Mouse (Mus musculus) hindbrain, embryonic 11.5 days (tissue): Measurements from ENCODE around the gene Cecr2. TPM values are rescaled to one million over a fixed set of nuclear protein-coding genes. Genes with fewer than 3 reads are reported as not detected.

Experiments
- ATAC-seq: fragments of 200-750 bp; cut with Nextera tagmentation; 2 replicates; pipeline ENCODE4 v1.8.0; 2017; ENCODE audit warnings: mild to moderate bottlenecking, moderate TSS enrichment, moderate library complexity; ENCODE audit not compliant: low FRiP score
- DNase-seq: peaks from one replicate; pipeline ENCODE4 v3.0.0-alpha.2; 2015; ENCODE audit warnings: low spot score
- H3K27ac ChIP-seq: fragments of 300-500 bp; sonication (generic); 2 replicates; pipeline ENCODE4 v1.5.1; 2014; ENCODE audit warnings: mild to moderate bottlenecking, low read depth, low read length
- H3K27me3 ChIP-seq: fragments of 300-500 bp; sonication (generic); 2 replicates; pipeline ENCODE4 v1.6.1; 2014; ENCODE audit warnings: mild to moderate bottlenecking, low read length, moderate library complexity, mixed read lengths; ENCODE audit not compliant: control insufficient read depth, insufficient read depth
- H3K36me3 ChIP-seq: fragments of 300-500 bp; sonication (generic); 2 replicates; pipeline ENCODE4 v1.6.1; 2014; ENCODE audit warnings: mild to moderate bottlenecking, low read length, moderate library complexity, mixed read lengths; ENCODE audit not compliant: control insufficient read depth, insufficient read depth
- H3K4me1 ChIP-seq: fragments of 300-500 bp; sonication (generic); replicated peaks from 2 replicates; pipeline ENCODE4 v1.6.1; 2014; ENCODE audit warnings: low read length, mixed read lengths; ENCODE audit not compliant: control insufficient read depth, insufficient read depth
- H3K4me2 ChIP-seq: fragments of 300-500 bp; sonication (generic); replicated peaks from 2 replicates; pipeline ENCODE4 v1.6.1; 2014; ENCODE audit warnings: mild to moderate bottlenecking, low read depth, low read length
- H3K4me3 ChIP-seq: fragments of 300-500 bp; sonication (generic); 2 replicates; pipeline ENCODE4 v1.5.1; 2014; ENCODE audit warnings: low read depth, low read length
- H3K9ac ChIP-seq: fragments of 300-500 bp; sonication (generic); 2 replicates; pipeline ENCODE4 v1.6.1; 2014; ENCODE audit warnings: low read depth, low read length
- H3K9me3 ChIP-seq: fragments of 300-500 bp; sonication (generic); 2 replicates; pipeline ENCODE4 v1.6.1; 2016; ENCODE audit warnings: low read length; ENCODE audit not compliant: control insufficient read depth
- WGBS: fragments of 180-500 bp; shearing (Covaris S2); extraction: QIAGEN DNeasy Blood & Tissue Kit; methylation state at CpG from one replicate; pipeline ENCODE4 v1.1.7; 2014; 5-methylcytosine and 5-hydroxymethylcytosine counted together
- polyA plus RNA-seq: library from polyadenylated mRNA; unstranded; fragments of >200 nt; fragmentation: Nextera tagmentation; extraction: Ambion mirVana; gene quantifications from 2 replicates; pipeline ENCODE4 v1.2.1, GENCODE M21; 2014

Gene Cecr2
- 18.8 and 27.7 TPM in 2 replicates for polyA plus RNA-seq

DNA sequence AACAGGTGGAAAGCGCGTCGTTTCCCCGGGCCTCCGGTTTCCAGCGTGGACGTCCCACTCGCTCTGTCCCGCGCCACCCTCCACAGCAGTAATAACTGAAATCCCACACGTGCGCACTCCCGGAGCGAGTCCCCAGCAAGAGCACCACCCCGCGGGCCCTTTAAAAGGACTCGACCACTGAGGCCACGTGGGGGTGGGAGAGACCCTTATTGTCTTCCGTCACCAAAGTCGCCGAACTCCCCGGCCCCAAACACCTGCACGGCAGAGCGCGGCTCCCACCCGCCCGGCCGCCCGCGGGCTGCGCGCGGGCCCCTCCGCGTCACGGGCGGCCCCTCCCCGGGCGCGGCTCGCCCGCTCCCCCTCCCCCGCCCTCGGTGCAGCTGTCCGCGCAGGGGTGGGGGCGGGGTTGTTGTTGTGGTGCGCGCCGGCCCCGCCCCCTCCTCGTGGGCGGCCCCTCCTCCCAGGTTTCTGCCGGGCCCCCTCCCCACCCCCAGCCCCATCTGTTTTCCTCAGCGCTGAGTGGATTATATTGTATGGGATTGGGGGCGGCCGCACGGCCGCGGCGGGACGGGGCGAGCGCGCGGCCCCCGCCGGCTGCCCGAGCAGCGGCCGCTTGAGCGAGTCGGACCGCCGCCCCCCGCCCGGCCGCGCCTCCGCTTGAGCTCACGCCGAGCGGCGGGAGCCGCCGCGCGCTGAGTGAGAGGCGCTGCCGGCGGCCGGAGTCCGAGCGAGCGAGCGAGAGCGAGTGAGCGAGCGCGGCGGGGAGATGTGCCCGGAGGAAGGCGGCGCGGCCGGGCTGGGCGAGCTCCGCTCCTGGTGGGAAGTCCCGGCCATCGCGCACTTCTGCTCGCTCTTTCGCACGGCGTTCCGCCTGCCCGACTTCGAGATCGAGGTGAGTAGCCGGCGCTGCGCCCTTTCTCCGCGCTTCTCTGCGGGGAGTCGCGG lies at the start of gene Cecr2:
Gene Cecr2 (plus strand): TSS at position 554 of the 945 bp plus-strand sequence.
- Histone ChIP-seq H3K27me3 (no peaks in the 10 kb centered on the region), H3K36me3 (no peaks in the 10 kb centered on the region), H3K9me3 (no peaks in the 10 kb centered on the region), H3K27ac (peak within 1 kb of the TSS; percentile 100), H3K4me2 (peak within 1 kb of the TSS; percentile 74), H3K9ac (peak within 1 kb of the TSS; percentile 98), H3K4me1 (no peaks in the 10 kb centered on the region), H3K4me3 (peak within 1 kb of the TSS; percentile 90)
- ATAC-seq (peak; percentile 91), DNase-seq (peak; percentile 91)
- under 1% methylated on average over 49 of the region's 127 CpGs for WGBS

DNA sequence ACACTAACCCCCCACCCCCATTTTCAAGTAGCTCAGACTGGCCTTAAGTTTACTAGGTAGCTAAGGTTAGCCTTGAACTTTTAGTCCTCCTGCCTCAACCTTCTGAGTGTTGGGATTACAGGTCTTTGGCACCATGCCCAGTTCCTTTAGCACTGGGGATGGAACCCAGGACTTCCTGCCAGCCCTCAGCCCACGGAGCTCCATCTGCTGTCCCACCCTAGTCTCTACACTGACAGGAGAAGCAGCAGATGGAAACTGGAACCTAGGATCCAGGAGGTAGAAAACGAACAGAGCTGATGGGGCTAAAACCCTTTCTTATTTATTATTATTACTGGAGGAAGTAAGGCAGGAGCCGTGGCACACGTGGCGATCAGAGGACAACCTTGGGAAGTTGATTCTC lies 48.6 kb upstream of the Cecr2 start:
- no peaks in the 10 kb centered on the region for H3K9me3 ChIP-seq
- H3K27me3 ChIP-seq = no peaks in the 10 kb centered on the region
- H3K4me1 ChIP-seq = no peaks in the 10 kb centered on the region
- H3K9ac ChIP-seq = no peak overlapping the region
- H3K36me3 ChIP-seq = no peaks in the 10 kb centered on the region
- ATAC-seq (no peak), DNase-seq (no peak)
- no peak overlapping the region for H3K4me2 ChIP-seq
- H3K27ac ChIP-seq = no peak overlapping the region
- WGBS = 78% methylated on average over 5 of the region's 5 CpGs
- no peak overlapping the region for H3K4me3 ChIP-seq

DNA sequence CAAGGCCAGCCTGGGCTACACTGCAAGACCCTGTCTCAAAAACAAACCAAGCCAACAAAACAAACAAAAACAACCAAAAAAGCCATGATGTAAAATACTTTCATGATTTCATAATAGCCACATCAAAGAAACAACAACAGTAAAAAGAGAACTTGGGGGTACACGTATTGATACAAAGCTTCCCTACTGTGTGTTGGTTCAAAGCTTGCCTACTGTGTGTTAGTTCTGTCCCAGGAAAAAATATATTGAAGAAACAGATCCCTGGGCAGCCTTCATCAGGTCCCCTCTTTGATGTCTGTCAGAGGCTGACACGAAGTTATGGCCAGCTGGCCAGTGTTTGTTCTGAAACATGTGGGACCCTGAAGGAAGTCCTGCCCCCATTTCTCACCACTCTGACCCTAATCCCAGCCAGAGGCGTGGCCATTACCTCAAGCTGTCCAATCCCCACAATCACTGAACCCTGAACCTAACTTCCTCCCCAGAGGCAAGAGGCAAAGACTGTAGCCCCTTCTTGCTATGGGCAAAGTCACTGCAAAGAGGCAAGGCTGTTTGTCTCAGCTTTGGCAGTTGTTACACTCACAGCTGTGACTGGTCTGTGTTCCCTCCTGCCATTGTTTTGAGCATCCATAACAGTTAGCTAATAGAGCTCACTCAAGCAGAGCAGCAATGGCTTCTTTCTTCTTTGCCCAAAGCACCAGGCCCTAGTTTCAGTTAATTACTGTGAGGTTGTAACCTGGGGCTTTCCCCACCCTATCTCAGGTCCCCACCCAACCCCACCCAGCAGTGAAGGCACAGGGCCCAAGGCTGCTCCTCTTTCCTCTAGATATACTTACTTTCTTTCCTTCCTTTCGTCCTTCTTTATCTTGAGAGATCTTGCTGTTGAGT lies 47.4 kb upstream of the Cecr2 start:
- WGBS = 58% methylated on average over 4 of the region's 4 CpGs
- no peak overlapping the region for H3K27ac ChIP-seq

DNA sequence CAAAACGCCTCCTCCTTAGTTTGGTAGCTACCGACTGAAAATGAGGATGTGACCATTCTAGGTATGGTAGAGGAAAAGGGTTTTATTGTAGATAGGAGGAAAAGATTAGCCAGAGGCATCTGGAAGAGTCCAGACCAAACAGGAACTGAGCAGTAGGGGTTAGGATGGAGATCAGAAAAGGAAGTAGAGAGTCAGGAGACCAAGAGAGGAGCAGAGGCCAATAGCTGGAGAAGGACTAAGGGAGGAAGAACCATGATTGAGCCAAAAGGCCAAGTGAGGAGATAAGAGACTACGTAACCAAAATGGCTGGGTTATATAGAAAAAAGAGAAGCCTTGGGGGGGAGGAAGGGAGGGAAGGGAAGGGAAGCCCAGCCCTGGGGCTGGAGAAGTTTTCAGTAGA lies 46.0 kb upstream of the Cecr2 start:
- H3K4me3 ChIP-seq = no peak overlapping the region

More for the DNA sequence above, 47.4 kb upstream of the Cecr2 start:
- no peaks in the 10 kb centered on the region for H3K9me3 ChIP-seq
- H3K36me3 ChIP-seq = no peaks in the 10 kb centered on the region
- no peak overlapping the region for H3K4me3 ChIP-seq
- no peak overlapping the region for H3K9ac ChIP-seq
- DNase-seq (no peak), ATAC-seq (no peak)
- no peak overlapping the region for H3K4me2 ChIP-seq
- H3K4me1 ChIP-seq = no peaks in the 10 kb centered on the region
- no peaks in the 10 kb centered on the region for H3K27me3 ChIP-seq

DNA sequence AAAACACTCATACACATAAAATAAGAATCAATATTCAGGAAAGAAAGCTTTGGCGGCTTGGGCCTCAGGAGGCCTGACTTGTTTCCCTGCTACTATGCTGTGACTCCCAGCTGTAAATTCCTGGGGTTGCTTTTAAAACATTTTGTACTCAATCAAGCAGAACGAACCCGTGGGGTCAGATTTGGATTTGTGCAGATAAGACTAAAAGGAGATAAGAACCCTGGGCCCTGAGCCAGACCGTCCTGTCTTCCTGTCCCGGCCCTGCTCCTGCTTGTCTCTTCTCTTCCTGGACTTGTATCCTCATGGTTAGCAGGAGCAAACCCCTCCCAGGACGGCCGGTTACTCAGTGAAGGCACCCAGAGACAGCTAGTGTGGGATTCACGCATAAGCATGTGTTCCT lies 41.1 kb upstream of the Cecr2 start:
- 73% methylated on average over 8 of the region's 8 CpGs for WGBS
- H3K4me2 ChIP-seq = no peak overlapping the region

More for the DNA sequence above, 46.0 kb upstream of the Cecr2 start:
- H3K27ac ChIP-seq = no peak overlapping the region
- H3K36me3 ChIP-seq = no peaks in the 10 kb centered on the region
- no peaks in the 10 kb centered on the region for H3K4me1 ChIP-seq
- no peak overlapping the region for H3K4me2 ChIP-seq
- ATAC-seq (no peak), DNase-seq (no peak)
- H3K9ac ChIP-seq = no peak overlapping the region
- no peaks in the 10 kb centered on the region for H3K9me3 ChIP-seq
- 92% methylated on average over 3 of the region's 3 CpGs for WGBS
- no peaks in the 10 kb centered on the region for H3K27me3 ChIP-seq

DNA sequence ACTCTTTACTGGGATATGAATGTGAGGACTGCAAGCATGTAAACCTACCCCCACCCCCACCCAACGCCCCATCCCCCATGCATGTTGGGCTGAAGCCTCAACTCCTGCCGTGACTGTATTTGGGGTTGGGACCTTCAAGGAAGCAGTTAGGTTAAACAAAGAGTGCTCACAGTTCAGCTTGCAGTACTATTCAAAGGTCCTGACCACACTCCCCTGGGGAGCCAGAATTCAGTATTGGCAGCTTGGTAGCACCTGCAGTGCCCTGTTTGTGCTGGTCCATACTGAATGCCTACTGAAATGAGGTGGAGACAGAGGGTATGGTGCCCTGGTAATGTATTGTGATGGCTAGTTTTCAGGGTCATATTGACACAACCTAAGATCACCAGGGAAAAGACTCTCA lies 39.1 kb upstream of the Cecr2 start:
- WGBS = 39% methylated on average over 2 of the region's 2 CpGs

More for the DNA sequence above, 41.1 kb upstream of the Cecr2 start:
- Histone ChIP-seq H3K4me3 (no peak overlapping the region), H3K36me3 (no peaks in the 10 kb centered on the region), H3K27me3 (no peaks in the 10 kb centered on the region), H3K4me1 (no peaks in the 10 kb centered on the region), H3K27ac (no peak overlapping the region), H3K9ac (no peak overlapping the region), H3K9me3 (no peaks in the 10 kb centered on the region)
- DNase-seq (no peak), ATAC-seq (no peak)

DNA sequence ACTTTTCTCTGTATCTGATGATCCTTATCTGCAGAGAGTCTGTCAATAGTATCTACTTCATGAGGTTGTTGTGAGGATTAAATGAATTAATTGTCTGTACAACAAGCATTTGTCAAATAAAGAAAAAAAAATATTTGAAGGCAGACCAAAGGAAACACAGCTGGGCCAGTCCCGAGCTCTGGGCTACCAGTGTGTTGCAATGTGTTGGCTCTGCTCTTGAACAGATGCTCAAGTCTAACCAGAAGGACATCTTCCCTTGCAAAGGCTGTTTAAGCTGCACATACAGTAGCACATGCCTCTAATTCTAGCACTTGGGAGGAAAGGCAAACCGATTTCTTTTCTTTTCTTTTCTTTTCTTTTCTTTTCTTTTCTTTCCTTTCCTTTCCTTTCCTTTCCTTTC lies 37.2 kb upstream of the Cecr2 start:
- no peaks in the 10 kb centered on the region for H3K9me3 ChIP-seq
- 91% methylated on average over 2 of the region's 2 CpGs for WGBS
- no peaks in the 10 kb centered on the region for H3K4me1 ChIP-seq
- no peak overlapping the region for H3K27ac ChIP-seq
- H3K27me3 ChIP-seq = no peaks in the 10 kb centered on the region
- no peak overlapping the region for H3K9ac ChIP-seq
- no peak for ATAC-seq
- no peak overlapping the region for H3K4me3 ChIP-seq
- no peak overlapping the region for H3K4me2 ChIP-seq
- DNase-seq = no peak
- H3K36me3 ChIP-seq = no peaks in the 10 kb centered on the region

More for the DNA sequence above, 39.1 kb upstream of the Cecr2 start:
- no peak for ATAC-seq
- Histone ChIP-seq H3K27me3 (no peaks in the 10 kb centered on the region), H3K36me3 (no peaks in the 10 kb centered on the region), H3K27ac (no peak overlapping the region), H3K4me1 (no peaks in the 10 kb centered on the region), H3K9me3 (no peaks in the 10 kb centered on the region), H3K4me2 (no peak overlapping the region), H3K4me3 (no peak overlapping the region), H3K9ac (no peak overlapping the region)
- no peak for DNase-seq

DNA sequence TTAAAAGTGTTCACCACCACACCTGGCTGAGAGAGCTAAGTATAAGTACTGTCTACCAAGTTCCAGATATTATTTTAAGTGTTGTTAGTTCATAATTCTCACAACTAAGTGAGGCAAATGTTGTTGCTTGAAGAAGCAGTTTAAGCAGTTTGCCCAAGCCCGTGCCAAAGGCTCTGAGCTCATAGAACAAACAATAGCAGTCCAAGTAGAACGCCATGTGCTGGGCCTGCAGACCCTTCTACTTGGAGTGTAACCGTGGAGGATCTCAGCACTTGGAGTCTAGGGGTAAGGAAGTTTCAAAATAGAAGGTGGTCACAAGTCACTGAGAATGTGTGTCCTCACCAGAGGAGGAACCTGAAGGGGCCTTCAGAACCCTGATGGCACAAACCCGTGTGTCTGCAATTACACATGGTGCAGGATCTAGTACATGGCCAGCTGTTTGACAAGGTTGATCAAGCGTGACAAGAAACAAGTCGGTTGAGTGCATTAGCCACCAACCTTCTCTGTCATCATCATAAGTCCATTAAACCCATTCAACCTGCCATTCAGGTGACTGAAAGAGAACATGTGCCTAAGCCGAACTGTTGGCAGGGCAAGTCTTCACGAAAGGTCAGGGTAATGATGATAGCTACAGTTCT lies 30.7 kb upstream of the Cecr2 start:
- no peaks in the 10 kb centered on the region for H3K36me3 ChIP-seq
- no peak overlapping the region for H3K4me2 ChIP-seq
- H3K27me3 ChIP-seq = no peaks in the 10 kb centered on the region
- DNase-seq (no peak), ATAC-seq (no peak)
- H3K9me3 ChIP-seq = no peaks in the 10 kb centered on the region
- WGBS = 88% methylated on average over 8 of the region's 8 CpGs
- no peaks in the 10 kb centered on the region for H3K4me1 ChIP-seq
- no peak overlapping the region for H3K4me3 ChIP-seq
- H3K9ac ChIP-seq = no peak overlapping the region
- no peak overlapping the region for H3K27ac ChIP-seq
